Mouse (Mus musculus) heart, embryonic 14.5 days (tissue): ENCODE results near the gene Elfn1. TPM values are rescaled to one million over a fixed set of nuclear protein-coding genes. Genes with fewer than 3 reads are reported as not detected.

Experiments
- ATAC-seq: fragments of 200-750 bp; cut with Nextera tagmentation; 2 replicates; pipeline ENCODE4 v1.8.0; 2017; ENCODE audit warnings: low read depth, moderate TSS enrichment; ENCODE audit not compliant: insufficient number of reproducible peaks, insufficient read depth, low FRiP score
- H3K27ac ChIP-seq, 2 experiments: fragments of 200-500 bp in 1 of 2; fragments of 300-500 bp in 1 of 2; sonication (generic) in 1 of 2; replicated peaks in 1 of 2; 2 replicates each; pipeline ENCODE4 v1.5.1; 2012 to 2014; ENCODE audit warnings: low read depth in 2 of 2, low read length in 2 of 2, control low read depth in 1 of 2, mild to moderate bottlenecking in 1 of 2, mixed read lengths in 1 of 2; ENCODE audit not compliant: control insufficient read depth in 1 of 2, insufficient read depth in 1 of 2
- H3K27me3 ChIP-seq: fragments of 300-500 bp; sonication (generic); 2 replicates; pipeline ENCODE4 v1.6.1; 2014; ENCODE audit warnings: mild to moderate bottlenecking, low read length, control low read depth; ENCODE audit not compliant: control insufficient read depth, insufficient read depth
- H3K36me3 ChIP-seq: fragments of 300-500 bp; sonication (generic); 2 replicates; pipeline ENCODE4 v1.6.1; 2014; ENCODE audit warnings: mild to moderate bottlenecking, control low read depth, low read length, mixed read lengths; ENCODE audit not compliant: control insufficient read depth, insufficient read depth
- H3K4me1 ChIP-seq, 2 experiments: fragments of 200-500 bp in 1 of 2; fragments of 300-500 bp in 1 of 2; sonication (generic) in 1 of 2; 2 replicates each; pipeline ENCODE4 v1.6.1; 2012 to 2014; ENCODE audit warnings: low read length in 2 of 2, control low read depth in 1 of 2, mixed read lengths in 1 of 2; ENCODE audit not compliant: control insufficient read depth in 2 of 2, insufficient read depth in 2 of 2
- H3K4me2 ChIP-seq: fragments of 300-500 bp; sonication (generic); 2 replicates; pipeline ENCODE4 v1.6.1; 2014; ENCODE audit warnings: mild to moderate bottlenecking, low read length
- H3K4me3 ChIP-seq, 2 experiments: fragments of 200-500 bp in 1 of 2; fragments of 300-500 bp in 1 of 2; sonication (generic) in 1 of 2; 2 replicates each; pipeline ENCODE4 v1.5.1; 2012 to 2014; ENCODE audit warnings: low read length in 2 of 2, mild to moderate bottlenecking in 2 of 2, control low read depth in 1 of 2, low read depth in 1 of 2, moderate library complexity in 1 of 2; ENCODE audit not compliant: control insufficient read depth in 1 of 2, insufficient read depth in 1 of 2
- H3K9ac ChIP-seq: fragments of 300-500 bp; sonication (generic); 2 replicates; pipeline ENCODE4 v1.6.1; 2014; ENCODE audit warnings: mild to moderate bottlenecking, low read length
- H3K9me3 ChIP-seq: fragments of 300-500 bp; sonication (generic); 2 replicates; pipeline ENCODE4 v1.6.1; 2016; ENCODE audit warnings: low read length, control low read depth; ENCODE audit not compliant: control insufficient read depth
- WGBS: fragments of 180-500 bp; shearing (Covaris S2); extraction: QIAGEN DNeasy Blood & Tissue Kit; methylation state at CpG from one replicate; pipeline ENCODE4 v1.1.7; 2014; 5-methylcytosine and 5-hydroxymethylcytosine counted together
- polyA plus RNA-seq: library from polyadenylated mRNA; unstranded; fragments of >200 nt; fragmentation: Nextera tagmentation; extraction: Ambion mirVana; gene quantifications from 2 replicates; pipeline ENCODE4 v1.2.1, GENCODE M21; 2014

The Elfn1 gene
- polyA plus RNA-seq, 1 experiment from 2014 or later = not detected

DNA sequence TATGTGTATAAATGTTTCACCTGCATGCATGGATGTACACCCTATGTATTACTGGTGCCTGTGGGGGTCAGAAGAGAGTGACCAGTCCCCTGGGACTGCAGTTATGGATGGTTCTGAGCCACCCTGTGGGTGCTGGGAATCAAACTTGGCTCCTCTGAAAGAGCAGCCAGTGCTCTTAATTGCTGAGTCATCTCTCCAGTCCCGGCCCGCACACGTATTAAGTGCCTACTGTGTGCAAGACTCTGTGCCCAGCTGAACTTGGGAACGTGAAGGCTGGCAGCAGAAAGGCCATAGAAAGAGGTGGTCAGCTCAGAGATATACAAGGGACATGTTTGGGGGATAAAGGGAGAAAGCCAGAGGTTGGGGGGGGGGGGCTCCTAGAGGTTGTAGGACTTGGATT is 68.8 kb downstream of the Elfn1 start:
- Histone ChIP-seq H3K36me3 (no peaks in the 10 kb centered on the region), H3K27ac (no peak overlapping the region), H3K9me3 (no peaks in the 10 kb centered on the region), H3K9ac (no peak overlapping the region), H3K27me3 (peaks cover 31% of the 10 kb centered on the region), H3K4me1 (no peaks in the 10 kb centered on the region), H3K4me2 (no peak overlapping the region), H3K4me3 (no peak overlapping the region)
- 65% methylated on average over 4 of the region's 4 CpGs for WGBS
- no peak for ATAC-seq

GRCm38 (mm10) chr5:139977476-139977875 is 69.7 kb downstream of the Elfn1 start:
- Histone ChIP-seq H3K9ac (no peak overlapping the region), H3K4me3 (no peak overlapping the region), H3K36me3 (no peaks in the 10 kb centered on the region), H3K27ac (no peak overlapping the region), H3K4me1 (no peaks in the 10 kb centered on the region), H3K9me3 (no peaks in the 10 kb centered on the region), H3K4me2 (no peak overlapping the region), H3K27me3 (peaks cover 25% of the 10 kb centered on the region)
- ATAC-seq = no peak
- 33% methylated on average over 8 of the region's 8 CpGs for whole genome bisulfite sequencing

DNA sequence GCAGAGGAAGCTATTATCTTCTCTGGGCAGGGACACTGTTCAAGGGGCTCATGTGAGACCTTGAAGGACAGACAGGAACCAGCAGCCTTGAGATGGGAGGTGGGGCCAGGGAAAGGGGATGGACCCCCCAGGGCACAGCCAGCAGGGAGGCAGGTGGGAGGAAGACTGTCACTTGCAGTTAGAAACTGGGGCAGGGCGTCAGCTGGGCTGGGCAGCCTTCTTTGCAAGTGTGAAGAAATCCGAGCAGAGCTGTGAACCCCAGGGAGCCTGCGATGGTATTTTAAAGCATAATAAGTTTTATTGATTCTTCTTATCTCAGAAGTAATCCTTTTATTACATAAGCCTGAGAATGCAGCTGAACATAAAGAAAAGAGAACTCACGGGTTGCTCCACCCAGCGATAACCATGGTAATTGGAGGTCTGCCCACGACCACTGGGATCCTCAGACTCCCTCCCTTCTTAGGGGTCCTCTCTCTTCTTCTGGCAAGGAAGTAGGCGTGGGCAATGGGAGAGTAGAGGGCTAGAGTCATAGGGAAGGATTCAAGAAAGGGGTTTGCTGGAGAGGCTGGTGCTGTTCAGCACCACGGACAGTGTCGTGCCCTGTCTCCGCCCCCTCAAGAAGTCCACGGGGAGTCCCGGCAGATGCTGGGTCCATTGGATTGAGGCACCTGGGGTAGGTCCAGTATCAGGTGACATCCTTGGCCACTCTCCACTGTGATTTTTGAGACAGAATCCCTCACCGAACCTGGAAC is 71.0 kb downstream of the Elfn1 start:
- no peaks in the 10 kb centered on the region for H3K4me1 ChIP-seq
- no peaks in the 10 kb centered on the region for H3K9me3 ChIP-seq
- no peak for ATAC-seq
- H3K27ac ChIP-seq = no peak overlapping the region
- H3K27me3 ChIP-seq = peaks cover 14% of the 10 kb centered on the region
- H3K4me3 ChIP-seq = no peak overlapping the region
- WGBS = 6% methylated on average over 13 of the region's 13 CpGs
- H3K9ac ChIP-seq = no peak overlapping the region
- no peaks in the 10 kb centered on the region for H3K36me3 ChIP-seq
- H3K4me2 ChIP-seq = no peak overlapping the region

DNA sequence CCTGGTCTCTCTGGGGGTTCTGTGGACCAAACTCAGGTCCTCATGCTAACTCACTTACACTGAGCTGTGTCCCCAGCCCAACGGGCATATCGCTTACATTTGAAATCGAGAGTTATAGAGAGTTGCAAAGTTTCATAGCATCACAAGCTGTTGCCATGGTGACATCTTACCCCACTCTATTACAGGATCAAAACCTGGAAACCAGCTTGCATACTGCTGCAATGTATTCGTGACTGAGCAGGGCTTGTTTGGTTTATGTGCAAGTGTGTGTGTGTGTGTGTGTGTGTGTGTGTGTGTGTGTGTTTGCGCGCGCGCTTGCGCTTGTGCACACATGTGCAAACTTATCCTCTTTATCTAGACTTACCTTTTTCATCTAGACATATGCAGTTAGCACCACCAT is 71.6 kb downstream of the Elfn1 start:
- H3K27ac ChIP-seq = no peak overlapping the region
- H3K4me1 ChIP-seq = no peaks in the 10 kb centered on the region
- H3K9ac ChIP-seq = no peak overlapping the region
- H3K36me3 ChIP-seq = no peaks in the 10 kb centered on the region
- peaks cover 13% of the 10 kb centered on the region for H3K27me3 ChIP-seq
- H3K4me3 ChIP-seq = no peak overlapping the region
- 78% methylated on average over 9 of the region's 9 CpGs for WGBS
- H3K4me2 ChIP-seq = no peak overlapping the region
- ATAC-seq = no peak
- H3K9me3 ChIP-seq = no peaks in the 10 kb centered on the region

GRCm38 (mm10) chr5:139981976-139982375 is 74.2 kb downstream of the Elfn1 start:
- Histone ChIP-seq H3K9me3 (peaks cover 4% of the 10 kb centered on the region; the same call in 1 of the 2 replicates), H3K27ac (no peak overlapping the region), H3K9ac (no peak overlapping the region), H3K4me2 (no peak overlapping the region), H3K27me3 (peaks cover 17% of the 10 kb centered on the region), H3K4me3 (no peak overlapping the region), H3K36me3 (no peaks in the 10 kb centered on the region), H3K4me1 (no peaks in the 10 kb centered on the region)
- WGBS = 91% methylated on average over 1 of the region's 1 CpGs
- ATAC-seq = no peak

DNA sequence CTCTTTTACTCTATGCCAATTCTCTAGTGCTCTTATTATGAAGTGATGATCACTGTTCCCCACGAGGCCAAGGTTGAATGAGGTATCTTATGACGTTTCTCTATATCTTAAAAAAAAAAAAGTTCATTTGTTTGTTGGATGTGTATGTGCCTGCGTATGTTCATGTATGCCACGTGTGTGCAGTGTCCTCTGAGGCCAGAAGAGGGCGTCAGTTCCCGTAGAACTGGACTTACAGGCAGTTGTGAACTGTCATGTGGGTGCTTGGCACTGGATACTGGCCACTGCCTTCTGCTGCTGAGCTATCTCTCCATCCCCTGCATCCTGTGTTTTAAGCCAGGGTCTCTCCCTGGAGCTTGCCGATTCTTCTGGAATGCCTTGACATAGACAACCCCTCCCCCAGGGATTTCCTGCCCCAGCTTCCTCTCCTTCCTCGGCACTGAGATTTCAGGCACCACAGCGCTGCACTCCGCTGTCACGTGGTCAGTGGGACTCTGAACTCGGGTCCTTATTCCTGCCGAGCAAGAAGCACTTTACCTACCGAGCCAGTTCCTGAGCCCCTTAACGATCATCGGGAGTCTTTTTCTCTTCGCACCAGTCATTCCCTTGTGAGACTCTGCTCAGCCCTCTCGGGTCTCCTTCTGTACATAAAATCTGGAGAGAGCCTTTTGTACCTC is 77.5 kb downstream of the Elfn1 start:
- H3K36me3 ChIP-seq = no peaks in the 10 kb centered on the region
- H3K27ac ChIP-seq = no peak overlapping the region
- WGBS = 26% methylated on average over 18 of the region's 18 CpGs
- H3K4me1 ChIP-seq = no peaks in the 10 kb centered on the region
- no peak for ATAC-seq
- H3K9me3 ChIP-seq = peaks cover 19% of the 10 kb centered on the region
- no peak overlapping the region for H3K4me2 ChIP-seq
- H3K9ac ChIP-seq = no peak overlapping the region
- H3K27me3 ChIP-seq = peaks cover 9% of the 10 kb centered on the region
- H3K4me3 ChIP-seq = no peak overlapping the region

DNA sequence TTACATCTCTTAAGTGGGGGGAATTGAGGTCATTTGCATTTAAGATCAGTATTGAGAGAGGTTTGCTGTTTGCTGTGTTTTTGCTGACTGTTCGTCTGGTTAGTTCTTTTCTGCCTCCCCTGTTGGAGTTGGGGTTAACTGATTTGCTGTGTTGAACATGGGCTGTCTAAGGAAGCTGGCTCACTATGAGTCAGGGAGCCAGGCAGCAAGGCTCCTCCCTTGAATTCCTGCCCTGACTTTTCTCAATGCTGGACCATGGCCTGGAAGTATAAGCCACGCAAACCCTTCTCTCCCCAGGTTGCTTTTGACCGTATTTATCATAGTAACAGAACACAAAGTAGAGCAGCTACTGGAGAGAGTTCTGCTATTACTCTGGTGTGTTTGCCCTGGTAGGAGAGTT is 83.8 kb downstream of the Elfn1 start:
- no peak overlapping the region for H3K9ac ChIP-seq
- no peak for ATAC-seq
- 78% methylated on average over 3 of the region's 3 CpGs for WGBS
- H3K4me1 ChIP-seq = no peaks in the 10 kb centered on the region
- H3K27me3 ChIP-seq = 0 out of 2 replicates have a peak, but pooled peaks cover under 1% of the 10 kb centered on the region
- H3K36me3 ChIP-seq = no peaks in the 10 kb centered on the region
- H3K27ac ChIP-seq = no peak overlapping the region
- H3K9me3 ChIP-seq = peaks cover 23% of the 10 kb centered on the region
- no peak overlapping the region for H3K4me3 ChIP-seq
- H3K4me2 ChIP-seq = no peak overlapping the region
